Mouse (Mus musculus): Measurements from ENCODE around the gene Tsc2. TPM values are rescaled to one million over a fixed set of nuclear protein-coding genes. Genes with fewer than 3 reads are reported as not detected.
A peak's percentile ranks its signal among the peaks of the same experiment; 100 is the strongest.

Gene Tsc2
- total RNA-seq, 1 experiment = 93.0 TPM

DNA sequence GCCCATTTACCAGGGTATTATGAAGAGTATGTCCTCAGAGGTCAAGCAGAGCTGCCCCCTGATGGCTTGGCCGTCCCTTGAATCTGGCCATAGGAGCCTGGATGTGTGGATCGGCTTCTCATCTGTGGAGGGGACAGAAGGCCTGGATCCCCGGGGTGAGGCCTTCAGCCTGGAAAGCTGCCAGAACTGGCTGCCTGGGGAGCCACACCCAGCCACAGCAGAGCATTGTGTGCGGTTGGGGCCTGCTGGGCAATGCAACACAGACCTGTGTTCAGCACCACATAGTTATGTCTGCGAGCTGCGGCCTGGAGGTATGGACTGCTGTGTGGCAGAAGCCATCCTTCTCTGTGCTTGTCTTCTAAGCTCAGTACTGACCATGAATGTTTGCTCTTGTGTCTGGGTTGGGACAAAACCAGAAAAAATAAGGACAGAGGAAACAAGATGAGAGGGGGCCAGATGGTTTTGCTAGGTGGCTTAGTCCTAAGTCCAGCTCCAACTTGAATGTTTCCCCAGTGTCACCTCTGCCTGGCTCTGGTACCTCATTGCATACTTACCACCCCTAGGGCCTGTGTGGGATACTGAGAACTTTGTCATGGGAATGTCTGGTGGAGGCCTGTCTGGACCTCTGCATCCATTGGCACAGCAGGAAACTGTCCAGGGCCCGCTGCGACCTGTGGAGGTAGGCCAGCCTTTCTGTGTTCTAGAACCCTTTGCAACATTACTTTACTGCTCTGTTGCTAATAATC is 65.2 kb downstream of the Tsc2 start:
- no peak overlapping the region for H3K27ac ChIP-seq (ENCODE audit: insufficient read depth, low read depth, low read length, poor library complexity, severe bottlenecking)
- no peak overlapping the region for H3K9ac ChIP-seq (ENCODE audit: insufficient read depth, low read depth, low read length, poor library complexity, severe bottlenecking)
- H3K9me3 ChIP-seq (ENCODE audit: control insufficient read depth, insufficient read depth, low read depth, low read length) = no peaks in the 10 kb centered on the region
- DNase-seq (ENCODE audit: low read depth, low spot score) = peak; percentile 26
- in situ Hi-C loops (cut with MboI; ENCODE audit: low sequenced_read_pairs in 2 of 2, unreplicated experiment in 2 of 2) = no loop called here
- H3K36me3 ChIP-seq (ENCODE audit: control insufficient read depth, insufficient read depth, low read length, poor library complexity, severe bottlenecking) = peaks cover 15% of the 10 kb centered on the region; the same call in 1 of the 2 replicates
- peaks cover 2 to 13% of the 10 kb centered on the region in 2 experiments; a peak in 2 of 4 replicates for H3K4me1 ChIP-seq (ENCODE audit: control insufficient read depth in 2 of 2, insufficient read depth in 2 of 2, low read length in 2 of 2, poor library complexity in 1 of 2)
- no peak overlapping the region for H3K4me3 ChIP-seq (ENCODE audit: insufficient read depth in 1 of 2, low read depth in 1 of 2, low read length in 2 of 2, poor library complexity in 1 of 2, severe bottlenecking in 1 of 2)
- TF ChIP-seq ZNF384 (IDR thresholded peaks at IDR 0.05; ENCODE audit: low read depth, low read length) = no peak
- TF ChIP-seq CHD2 (IDR thresholded peaks at IDR 0.05; ENCODE audit: low read depth, low read length) = no peak
- TF ChIP-seq HCFC1 (IDR thresholded peaks at IDR 0.05; ENCODE audit: borderline replicate concordance, insufficient read depth, low read length) = no peak
- TF ChIP-seq ZC3H11A (IDR thresholded peaks at IDR 0.05; ENCODE audit: borderline replicate concordance, low read depth, low read length) = no peak
- no peak for TF ChIP-seq MAFK (IDR thresholded peaks at IDR 0.05; ENCODE audit: insufficient read depth, low read depth, low read length)

DNA sequence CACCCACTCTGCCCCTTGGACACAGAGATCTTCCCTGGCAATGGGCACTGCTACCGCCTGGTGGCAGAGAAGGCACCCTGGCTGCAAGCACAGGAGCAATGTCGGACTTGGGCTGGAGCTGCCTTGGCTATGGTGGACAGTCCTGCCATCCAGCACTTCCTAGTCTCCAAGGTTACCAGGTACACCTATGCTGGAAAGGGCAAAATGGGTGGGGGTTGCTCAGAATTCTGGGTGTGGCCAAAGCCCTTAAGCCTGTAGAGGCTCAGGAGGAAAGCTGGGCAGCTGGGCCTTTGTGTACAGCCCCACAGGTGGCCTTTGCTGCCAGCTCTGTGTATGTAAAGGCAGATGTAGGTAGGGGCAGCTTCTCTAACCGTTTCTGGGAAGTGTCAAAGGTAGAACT is 66.6 kb downstream of the Tsc2 start:
- no peak for TF ChIP-seq ZNF384 (IDR thresholded peaks at IDR 0.05; ENCODE audit: low read depth, low read length)
- no peak for TF ChIP-seq ZC3H11A (IDR thresholded peaks at IDR 0.05; ENCODE audit: borderline replicate concordance, low read depth, low read length)
- TF ChIP-seq HCFC1 (IDR thresholded peaks at IDR 0.05; ENCODE audit: borderline replicate concordance, insufficient read depth, low read length) = no peak
- TF ChIP-seq MAFK (IDR thresholded peaks at IDR 0.05; ENCODE audit: insufficient read depth, low read depth, low read length) = no peak
- no peak for TF ChIP-seq CHD2 (IDR thresholded peaks at IDR 0.05; ENCODE audit: low read depth, low read length)
- DNase-seq (ENCODE audit: low read depth, low spot score) = no peak
- Histone ChIP-seq H3K4me3 (ENCODE audit: insufficient read depth in 1 of 2, low read depth in 1 of 2, low read length in 2 of 2, poor library complexity in 1 of 2, severe bottlenecking in 1 of 2) (no peak overlapping the region), H3K9me3 (ENCODE audit: control insufficient read depth, insufficient read depth, low read depth, low read length) (no peaks in the 10 kb centered on the region), H3K36me3 (ENCODE audit: control insufficient read depth, insufficient read depth, low read length, poor library complexity, severe bottlenecking) (peaks cover 13% of the 10 kb centered on the region; the same call in 1 of the 2 replicates), H3K9ac (ENCODE audit: insufficient read depth, low read depth, low read length, poor library complexity, severe bottlenecking) (no peak overlapping the region), H3K27ac (ENCODE audit: insufficient read depth, low read depth, low read length, poor library complexity, severe bottlenecking) (no peak overlapping the region), H3K4me1 (ENCODE audit: control insufficient read depth in 2 of 2, insufficient read depth in 2 of 2, low read length in 2 of 2, poor library complexity in 1 of 2) (peaks cover 2 to 13% of the 10 kb centered on the region in 2 experiments; a peak in 2 of 4 replicates)
- in situ Hi-C loops (cut with MboI; ENCODE audit: low sequenced_read_pairs in 2 of 2, unreplicated experiment in 2 of 2) = no loop called here

DNA sequence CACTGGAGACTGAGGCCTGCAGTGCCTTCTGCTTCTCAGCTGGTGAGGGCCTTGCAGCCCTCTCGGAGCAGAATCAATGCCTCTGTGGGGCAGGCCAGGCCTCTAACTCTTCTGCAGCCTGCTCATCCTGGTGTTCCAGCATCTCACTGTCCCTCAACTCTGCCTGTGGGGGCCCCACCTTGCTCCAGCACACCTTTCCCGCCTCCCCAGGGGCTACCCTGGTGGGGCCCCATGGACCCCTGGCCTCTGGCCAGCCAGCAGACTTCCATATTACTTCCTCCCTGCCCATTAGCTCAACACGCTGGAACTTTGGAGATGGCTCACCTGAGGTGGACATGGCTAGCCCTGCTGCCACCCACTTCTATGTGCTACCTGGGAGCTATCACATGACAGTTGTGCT is 67.3 kb downstream of the Tsc2 start:
- DNase-seq (ENCODE audit: low read depth, low spot score) = no peak
- Histone ChIP-seq H3K36me3 (ENCODE audit: control insufficient read depth, insufficient read depth, low read length, poor library complexity, severe bottlenecking) (peaks cover 13% of the 10 kb centered on the region; the same call in 1 of the 2 replicates), H3K4me1 (ENCODE audit: control insufficient read depth in 2 of 2, insufficient read depth in 2 of 2, low read length in 2 of 2, poor library complexity in 1 of 2) (peaks cover 2 to 13% of the 10 kb centered on the region in 2 experiments; a peak in 2 of 4 replicates), H3K27ac (ENCODE audit: insufficient read depth, low read depth, low read length, poor library complexity, severe bottlenecking) (no peak overlapping the region), H3K9ac (ENCODE audit: insufficient read depth, low read depth, low read length, poor library complexity, severe bottlenecking) (no peak overlapping the region), H3K9me3 (ENCODE audit: control insufficient read depth, insufficient read depth, low read depth, low read length) (no peaks in the 10 kb centered on the region), H3K4me3 (ENCODE audit: insufficient read depth in 1 of 2, low read depth in 1 of 2, low read length in 2 of 2, poor library complexity in 1 of 2, severe bottlenecking in 1 of 2) (no peak overlapping the region)
- in situ Hi-C loops (cut with MboI; ENCODE audit: low sequenced_read_pairs in 2 of 2, unreplicated experiment in 2 of 2) = no loop called here
- TF ChIP-seq MAFK (IDR thresholded peaks at IDR 0.05; ENCODE audit: insufficient read depth, low read depth, low read length) (no peak), ZC3H11A (IDR thresholded peaks at IDR 0.05; ENCODE audit: borderline replicate concordance, low read depth, low read length) (no peak), HCFC1 (IDR thresholded peaks at IDR 0.05; ENCODE audit: borderline replicate concordance, insufficient read depth, low read length) (no peak), CHD2 (IDR thresholded peaks at IDR 0.05; ENCODE audit: low read depth, low read length) (no peak), ZNF384 (IDR thresholded peaks at IDR 0.05; ENCODE audit: low read depth, low read length) (no peak)

DNA sequence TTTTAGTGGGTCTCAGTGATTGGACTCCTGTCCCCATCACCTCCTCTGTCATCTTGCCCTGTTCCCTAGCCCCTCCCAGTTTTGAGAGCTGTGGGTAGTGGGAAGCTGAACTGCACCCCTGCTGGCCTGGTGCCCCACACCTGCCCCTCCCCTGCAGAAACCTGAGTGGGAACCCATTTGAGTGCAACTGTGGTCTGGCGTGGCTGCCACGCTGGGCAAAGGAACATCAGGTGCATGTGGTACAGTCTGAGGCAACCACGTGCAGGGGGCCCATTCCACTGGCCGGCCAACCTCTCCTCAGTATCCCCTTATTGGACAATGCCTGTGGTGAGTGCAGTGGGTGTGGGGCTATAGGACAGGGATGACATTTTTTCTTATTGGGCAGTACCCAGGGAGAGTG is 68.0 kb downstream of the Tsc2 start:
- Histone ChIP-seq H3K9ac (ENCODE audit: insufficient read depth, low read depth, low read length, poor library complexity, severe bottlenecking) (no peak overlapping the region), H3K4me1 (ENCODE audit: control insufficient read depth in 2 of 2, insufficient read depth in 2 of 2, low read length in 2 of 2, poor library complexity in 1 of 2) (peaks cover 2 to 13% of the 10 kb centered on the region in 2 experiments; a peak in 2 of 4 replicates), H3K36me3 (ENCODE audit: control insufficient read depth, insufficient read depth, low read length, poor library complexity, severe bottlenecking) (peaks cover 8% of the 10 kb centered on the region; the same call in 1 of the 2 replicates), H3K4me3 (ENCODE audit: insufficient read depth in 1 of 2, low read depth in 1 of 2, low read length in 2 of 2, poor library complexity in 1 of 2, severe bottlenecking in 1 of 2) (no peak overlapping the region), H3K9me3 (ENCODE audit: control insufficient read depth, insufficient read depth, low read depth, low read length) (no peaks in the 10 kb centered on the region), H3K27ac (ENCODE audit: insufficient read depth, low read depth, low read length, poor library complexity, severe bottlenecking) (no peak overlapping the region)
- no peak for TF ChIP-seq HCFC1 (IDR thresholded peaks at IDR 0.05; ENCODE audit: borderline replicate concordance, insufficient read depth, low read length)
- TF ChIP-seq MAFK (IDR thresholded peaks at IDR 0.05; ENCODE audit: insufficient read depth, low read depth, low read length) = no peak
- no peak for TF ChIP-seq ZC3H11A (IDR thresholded peaks at IDR 0.05; ENCODE audit: borderline replicate concordance, low read depth, low read length)
- in situ Hi-C loops (cut with MboI; ENCODE audit: low sequenced_read_pairs in 2 of 2, unreplicated experiment in 2 of 2) = no loop called here
- DNase-seq (ENCODE audit: low read depth, low spot score) = no peak

Data from ES-E14 (cell line).